Mouse (Mus musculus) embryonic facial prominence, embryonic 15.5 days (tissue): ENCODE data around the gene Igf1r. TPM values are rescaled to one million over a fixed set of nuclear protein-coding genes. Genes with fewer than 3 reads are reported as not detected.

Experiments used
- ATAC-seq: fragments of 200-750 bp; cut with Nextera tagmentation; 2 replicates; pipeline ENCODE4 v1.8.0; 2017; ENCODE audit warnings: low read depth, moderate TSS enrichment; ENCODE audit not compliant: insufficient number of reproducible peaks, low FRiP score, low TSS enrichment
- H3K27ac ChIP-seq: fragments of 300-500 bp; sonication (generic); replicated peaks from 2 replicates; pipeline ENCODE4 v1.5.1; 2015; ENCODE audit warnings: mild to moderate bottlenecking, inconsistent platforms
- H3K27me3 ChIP-seq: fragments of 300-500 bp; sonication (generic); 2 replicates; pipeline ENCODE4 v1.6.1; 2015; ENCODE audit warnings: inconsistent platforms
- H3K36me3 ChIP-seq: fragments of 300-500 bp; sonication (generic); 2 replicates; pipeline ENCODE4 v1.6.1; 2015; ENCODE audit warnings: mild to moderate bottlenecking, inconsistent platforms
- H3K4me1 ChIP-seq: fragments of 300-500 bp; sonication (generic); 2 replicates; pipeline ENCODE4 v1.6.1; 2015; ENCODE audit warnings: inconsistent platforms
- H3K4me2 ChIP-seq: fragments of 300-500 bp; sonication (generic); replicated peaks from 2 replicates; pipeline ENCODE4 v1.6.1; 2015; ENCODE audit warnings: mild to moderate bottlenecking, inconsistent platforms
- H3K4me3 ChIP-seq: fragments of 300-500 bp; sonication (generic); replicated peaks from 2 replicates; pipeline ENCODE4 v1.5.1; 2015; ENCODE audit warnings: mild to moderate bottlenecking, inconsistent platforms
- H3K9ac ChIP-seq: fragments of 300-500 bp; sonication (generic); 2 replicates; pipeline ENCODE4 v1.6.1; 2015; ENCODE audit warnings: inconsistent platforms
- H3K9me3 ChIP-seq: fragments of 300-500 bp; sonication (generic); replicated peaks from 2 replicates; pipeline ENCODE4 v1.6.1; 2016; ENCODE audit warnings: inconsistent platforms
- WGBS: fragments of 180-500 bp; shearing (Covaris S2); methylation state at CpG from one replicate; pipeline ENCODE4 v1.1.7; 2015; 5-methylcytosine and 5-hydroxymethylcytosine counted together
- polyA plus RNA-seq: library from polyadenylated mRNA; unstranded; fragments of >200 nt; fragmentation: Nextera tagmentation; extraction: Ambion mirVana; gene quantifications from 2 replicates; pipeline ENCODE4 v1.2.1, GENCODE M21; 2015

Igf1r gene
- polyA plus RNA-seq, 1 experiment from 2014 or later = 26.2 TPM

DNA sequence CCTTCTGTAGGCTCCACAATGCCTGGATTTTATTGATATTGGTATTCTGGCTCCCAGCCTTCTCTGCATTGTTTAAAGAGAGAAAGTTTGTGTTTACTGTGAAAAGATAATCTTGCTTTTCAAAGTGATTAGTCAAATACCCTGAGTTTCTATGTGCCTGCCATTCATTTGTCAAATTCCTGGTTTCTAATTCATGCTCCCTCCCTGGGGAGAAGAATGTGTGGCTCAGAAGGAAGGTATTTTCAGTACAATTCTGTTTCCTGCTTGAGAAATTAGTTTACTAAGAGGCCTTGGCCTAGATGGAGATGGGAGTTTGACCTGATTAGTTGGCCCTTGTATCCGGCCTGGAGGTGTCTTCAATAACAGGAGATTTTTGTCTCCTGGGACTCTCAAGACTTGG is 228.5 kb downstream of the Igf1r start:
- 66% methylated on average over 1 of the region's 1 CpGs for WGBS
- Histone ChIP-seq H3K4me2 (no peak overlapping the region), H3K4me1 (no peaks in the 10 kb centered on the region), H3K36me3 (peaks cover 36% of the 10 kb centered on the region), H3K27ac (no peak overlapping the region), H3K9ac (no peak overlapping the region), H3K4me3 (no peak overlapping the region), H3K9me3 (no peaks in the 10 kb centered on the region), H3K27me3 (no peaks in the 10 kb centered on the region)
- ATAC-seq = no peak

DNA sequence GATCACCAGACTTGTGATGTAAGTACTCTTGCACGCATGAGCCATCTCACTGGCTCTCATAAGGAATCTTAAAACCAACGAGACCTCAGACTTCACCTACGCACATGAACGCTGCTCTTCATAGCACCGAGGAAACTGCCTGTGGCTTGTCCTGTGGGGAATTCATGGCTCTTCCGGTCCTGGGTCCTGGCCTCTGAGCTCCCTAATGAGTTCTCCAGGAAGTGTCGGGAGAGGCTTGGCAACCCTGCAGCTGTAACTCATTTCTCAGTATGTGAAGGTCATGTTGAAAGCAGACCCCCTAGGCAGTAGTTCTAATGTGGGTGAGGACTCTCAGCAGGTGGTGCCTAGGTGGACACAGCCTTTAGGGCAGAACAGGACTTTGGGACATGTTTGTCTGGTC is 229.4 kb downstream of the Igf1r start:
- Histone ChIP-seq H3K9me3 (no peaks in the 10 kb centered on the region), H3K9ac (no peak overlapping the region), H3K27ac (no peak overlapping the region), H3K4me2 (no peak overlapping the region), H3K4me3 (no peak overlapping the region), H3K4me1 (no peaks in the 10 kb centered on the region), H3K27me3 (no peaks in the 10 kb centered on the region), H3K36me3 (peaks cover 36% of the 10 kb centered on the region)
- 65% methylated on average over 7 of the region's 7 CpGs for WGBS
- ATAC-seq = no peak

DNA sequence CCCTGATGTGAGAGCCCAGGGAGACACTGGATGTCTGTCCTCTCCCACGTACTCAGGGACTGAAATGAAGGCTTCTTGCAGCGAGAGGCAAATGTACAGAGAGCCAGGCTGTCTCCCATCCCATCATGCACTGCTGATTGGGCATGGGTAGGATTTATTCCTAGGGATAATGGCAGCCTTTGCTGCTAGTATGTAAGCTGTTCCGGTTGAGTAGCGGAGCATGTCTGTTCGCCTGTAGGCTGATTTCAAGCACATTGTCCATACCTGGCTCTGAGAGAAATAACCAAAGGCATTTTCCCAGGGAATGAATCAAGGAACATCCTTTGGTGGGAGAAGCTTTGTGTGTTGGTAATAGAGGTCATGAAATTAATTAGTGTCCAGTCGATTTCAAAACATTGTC is 230.1 kb downstream of the Igf1r start:
- Histone ChIP-seq H3K4me3 (no peak overlapping the region), H3K27ac (no peak overlapping the region), H3K36me3 (peaks cover 43% of the 10 kb centered on the region), H3K9ac (no peak overlapping the region), H3K27me3 (no peaks in the 10 kb centered on the region), H3K4me1 (no peaks in the 10 kb centered on the region), H3K9me3 (no peaks in the 10 kb centered on the region), H3K4me2 (no peak overlapping the region)
- no peak for ATAC-seq
- WGBS = 79% methylated on average over 6 of the region's 6 CpGs

DNA sequence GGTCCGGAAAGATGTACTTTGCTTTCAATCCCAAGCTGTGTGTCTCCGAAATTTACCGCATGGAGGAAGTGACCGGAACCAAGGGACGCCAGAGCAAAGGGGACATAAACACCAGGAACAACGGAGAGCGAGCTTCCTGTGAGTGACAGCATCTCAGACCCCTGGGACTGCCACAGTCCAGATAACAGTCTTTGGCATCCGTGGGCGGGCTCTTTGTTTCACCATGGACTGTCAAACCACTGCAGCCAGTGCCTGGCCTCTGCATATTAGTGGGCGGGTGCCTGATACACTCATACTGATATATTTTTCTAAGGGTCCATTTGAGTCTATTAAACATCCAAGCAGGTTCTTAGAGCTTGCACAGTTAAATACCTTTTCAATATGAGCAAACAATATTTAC is 230.8 kb downstream of the Igf1r start:
- ATAC-seq = no peak
- WGBS = 79% methylated on average over 10 of the region's 10 CpGs
- peaks cover 47% of the 10 kb centered on the region for H3K36me3 ChIP-seq

DNA sequence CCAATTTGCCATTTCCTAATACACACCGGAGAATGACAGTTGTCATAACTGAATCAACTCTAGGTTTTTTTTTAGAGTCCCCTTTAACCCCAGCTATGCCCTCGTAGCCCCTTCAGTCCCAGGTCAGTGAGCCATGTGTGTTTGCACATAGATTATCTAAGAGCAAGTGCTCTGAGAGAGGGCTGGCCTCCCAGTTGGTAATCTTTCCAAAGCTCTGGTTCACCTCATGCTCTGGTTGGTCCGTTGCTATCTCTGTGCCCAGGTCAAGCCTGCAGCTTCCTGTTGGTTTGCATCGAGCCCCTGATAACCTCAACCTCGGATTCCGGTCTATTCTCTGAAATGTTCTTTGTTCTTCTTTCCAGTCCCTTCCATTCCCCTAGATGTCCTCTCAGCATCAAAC is 236.6 kb downstream of the Igf1r start:
- H3K4me2 ChIP-seq = no peak overlapping the region
- H3K36me3 ChIP-seq = peaks cover 81% of the 10 kb centered on the region
- no peak overlapping the region for H3K27ac ChIP-seq
- no peak for ATAC-seq
- H3K4me3 ChIP-seq = no peak overlapping the region
- no peaks in the 10 kb centered on the region for H3K27me3 ChIP-seq
- no peaks in the 10 kb centered on the region for H3K4me1 ChIP-seq
- H3K9ac ChIP-seq = no peak overlapping the region
- 81% methylated on average over 6 of the region's 6 CpGs for WGBS
- no peaks in the 10 kb centered on the region for H3K9me3 ChIP-seq

More for the DNA sequence above, 230.8 kb downstream of the Igf1r start:
- no peak overlapping the region for H3K4me2 ChIP-seq
- no peak overlapping the region for H3K27ac ChIP-seq
- no peak overlapping the region for H3K4me3 ChIP-seq
- H3K4me1 ChIP-seq = no peaks in the 10 kb centered on the region
- no peaks in the 10 kb centered on the region for H3K27me3 ChIP-seq
- H3K9me3 ChIP-seq = no peaks in the 10 kb centered on the region
- H3K9ac ChIP-seq = no peak overlapping the region

DNA sequence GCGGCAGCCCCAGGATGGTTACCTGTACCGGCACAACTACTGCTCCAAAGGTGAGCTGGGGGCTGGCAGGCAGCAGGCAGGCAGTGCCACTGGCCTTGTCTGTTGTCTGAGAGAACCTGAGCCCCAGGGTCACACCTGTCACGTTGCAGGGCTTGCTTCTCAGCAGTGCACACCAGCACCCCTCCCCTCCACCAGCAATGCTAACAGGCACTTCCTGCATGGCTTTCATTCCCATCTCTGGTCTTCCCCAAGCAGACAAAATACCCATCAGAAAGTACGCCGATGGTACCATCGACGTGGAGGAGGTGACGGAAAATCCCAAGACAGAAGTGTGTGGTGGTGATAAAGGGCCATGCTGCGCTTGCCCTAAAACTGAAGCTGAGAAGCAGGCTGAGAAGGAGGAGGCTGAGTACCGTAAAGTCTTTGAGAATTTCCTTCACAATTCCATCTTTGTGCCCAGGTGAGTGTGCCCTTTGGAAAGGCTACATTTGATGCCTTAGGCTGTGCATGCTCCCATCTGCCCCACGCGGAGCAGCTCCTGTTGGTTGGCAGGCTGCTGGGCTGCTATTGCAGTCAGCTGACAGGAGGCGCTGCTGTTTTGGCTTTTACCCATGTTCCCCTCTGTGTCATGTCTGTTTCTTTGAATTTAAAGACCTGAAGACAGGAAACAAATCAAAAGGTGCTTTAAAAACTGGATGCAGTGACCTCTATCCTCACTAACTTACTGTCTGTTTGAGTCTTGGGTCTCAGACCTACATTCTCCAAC is 237.2 kb downstream of the Igf1r start:
- no peaks in the 10 kb centered on the region for H3K27me3 ChIP-seq
- no peak for ATAC-seq
- 92% methylated on average over 13 of the region's 13 CpGs for WGBS
- no peaks in the 10 kb centered on the region for H3K9me3 ChIP-seq
- no peaks in the 10 kb centered on the region for H3K4me1 ChIP-seq
- no peak overlapping the region for H3K4me2 ChIP-seq
- no peak overlapping the region for H3K27ac ChIP-seq
- H3K4me3 ChIP-seq = no peak overlapping the region
- peaks cover 81% of the 10 kb centered on the region for H3K36me3 ChIP-seq
- H3K9ac ChIP-seq = no peak overlapping the region

DNA sequence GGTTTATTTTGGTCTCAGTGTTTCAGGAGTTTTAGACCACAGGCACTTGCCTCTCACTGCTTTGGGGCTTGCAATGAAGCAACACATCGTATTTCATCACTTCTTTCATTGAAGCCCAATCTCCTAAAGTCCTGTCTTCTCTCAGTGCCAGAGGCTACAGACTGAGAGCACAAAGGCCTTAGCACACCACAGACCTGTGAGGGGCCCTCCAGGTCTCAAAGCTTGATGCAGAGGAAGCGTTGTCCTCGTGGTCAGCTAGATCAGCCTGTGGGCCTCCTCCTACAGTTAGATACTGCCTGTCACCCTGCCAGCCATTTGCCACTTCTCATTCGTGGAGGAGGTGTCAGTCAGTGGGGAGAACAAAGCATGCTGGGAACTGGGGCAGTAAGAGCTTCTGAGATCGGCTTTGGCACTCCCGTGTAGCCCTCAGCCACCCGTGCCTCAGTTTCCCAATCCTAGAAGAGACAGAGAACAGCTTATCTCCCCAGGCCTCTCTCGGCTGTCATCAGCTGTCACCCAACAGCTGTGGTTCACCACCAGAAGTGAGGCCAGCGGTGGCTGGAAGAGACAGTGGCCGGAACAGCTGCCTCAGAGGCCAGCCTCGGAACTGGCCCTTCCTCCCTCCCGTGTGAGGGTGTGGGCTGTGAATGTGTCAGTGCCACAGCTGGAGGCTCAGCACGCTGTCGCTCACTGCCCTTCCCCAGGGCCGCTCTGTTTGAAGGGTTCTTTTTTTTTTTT is 241.5 kb downstream of the Igf1r start:
- Histone ChIP-seq H3K9me3 (no peaks in the 10 kb centered on the region), H3K4me3 (no peak overlapping the region), H3K4me1 (no peaks in the 10 kb centered on the region), H3K4me2 (no peak overlapping the region), H3K9ac (no peak overlapping the region), H3K27me3 (no peaks in the 10 kb centered on the region), H3K36me3 (peaks cover 79% of the 10 kb centered on the region), H3K27ac (no peak overlapping the region)
- 80% methylated on average over 15 of the region's 15 CpGs for WGBS
- no peak; the same call in 1 of the 2 replicates for ATAC-seq

DNA sequence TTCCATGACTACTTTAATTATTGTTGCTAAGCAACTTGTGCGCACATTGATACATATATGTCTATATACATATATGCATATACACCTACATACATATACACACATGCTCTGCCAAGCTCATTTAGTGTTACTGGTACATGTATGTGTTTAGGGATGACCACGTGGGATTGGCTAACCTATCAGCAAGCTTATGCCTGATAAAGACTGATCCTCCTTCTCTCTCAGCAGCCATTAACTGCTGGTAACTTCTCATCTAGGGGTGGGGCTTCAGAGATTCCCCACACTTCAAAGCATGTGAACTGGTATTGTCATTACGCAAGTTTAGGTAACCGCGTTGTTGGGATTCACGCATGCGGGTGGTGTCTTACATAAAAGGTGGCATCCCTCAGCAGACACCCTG is 247.0 kb downstream of the Igf1r start:
- peaks cover 63% of the 10 kb centered on the region for H3K36me3 ChIP-seq
- H3K9ac ChIP-seq = no peak overlapping the region
- no peaks in the 10 kb centered on the region for H3K9me3 ChIP-seq
- 0 out of 2 replicates have a peak, but pooled peaks cover 4% of the 10 kb centered on the region for H3K4me1 ChIP-seq
- 94% methylated on average over 7 of the region's 7 CpGs for WGBS
- H3K4me2 ChIP-seq = no peak overlapping the region
- no peaks in the 10 kb centered on the region for H3K27me3 ChIP-seq
- ATAC-seq = no peak
- no peak overlapping the region for H3K27ac ChIP-seq
- H3K4me3 ChIP-seq = no peak overlapping the region

DNA sequence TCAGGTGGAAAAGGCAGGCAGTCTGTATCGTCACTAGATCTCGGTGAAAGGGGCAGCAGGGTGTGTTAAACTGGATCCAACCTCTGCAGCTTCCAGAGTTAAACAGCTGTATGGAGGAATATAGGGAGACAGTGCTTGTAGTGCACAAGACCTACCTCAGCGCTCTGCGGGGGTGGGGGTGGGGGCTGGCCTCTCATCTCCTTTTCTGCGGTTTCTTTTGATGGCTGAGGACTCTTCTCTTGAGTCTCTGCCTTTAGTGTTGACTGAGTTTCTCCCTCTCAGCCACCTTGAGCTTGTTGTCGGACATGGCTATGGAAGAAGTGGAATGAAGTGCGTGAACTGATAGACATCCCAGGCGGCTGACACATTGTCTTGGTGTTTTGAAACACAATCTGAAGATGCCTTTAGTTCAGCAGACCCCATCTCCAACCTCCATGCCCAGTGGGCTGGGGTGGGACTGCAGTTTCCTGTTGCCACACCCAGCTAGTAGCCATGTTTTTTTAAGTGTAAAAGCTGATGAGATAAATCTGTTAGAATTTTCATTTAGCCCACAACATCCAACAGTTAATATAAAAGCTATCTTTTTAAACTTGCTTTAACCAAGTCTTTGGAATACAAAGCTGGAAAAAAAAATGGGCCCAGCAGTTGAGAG is 253.3 kb downstream of the Igf1r start:
- Histone ChIP-seq H3K27ac (no peak overlapping the region), H3K9ac (no peak overlapping the region), H3K4me1 (0 out of 2 replicates have a peak, but pooled peaks cover 4% of the 10 kb centered on the region), H3K4me3 (no peak overlapping the region), H3K9me3 (no peaks in the 10 kb centered on the region), H3K36me3 (peaks cover 84% of the 10 kb centered on the region), H3K27me3 (no peaks in the 10 kb centered on the region), H3K4me2 (no peak overlapping the region)
- ATAC-seq = no peak
- 91% methylated on average over 8 of the region's 8 CpGs for WGBS

DNA sequence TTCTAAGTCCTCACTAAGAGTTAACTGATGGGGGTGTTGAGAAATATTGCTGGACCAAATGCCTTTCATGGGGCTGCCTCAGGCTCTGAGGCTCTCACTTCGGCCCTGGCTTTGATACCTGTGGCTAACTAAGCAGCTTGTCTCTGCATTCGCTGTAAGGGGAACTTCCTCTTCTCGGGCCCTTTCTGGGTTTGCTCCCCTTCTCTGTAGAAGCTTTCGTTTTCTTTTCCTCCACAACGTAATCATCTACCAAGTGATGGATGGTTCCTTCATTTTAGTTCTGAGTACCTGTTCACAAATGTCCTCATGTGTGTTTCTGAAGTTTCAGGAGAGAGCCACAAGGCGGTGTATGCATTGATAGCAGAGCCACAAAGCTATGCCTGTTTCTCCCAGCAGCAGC is 256.4 kb downstream of the Igf1r start:
- no peaks in the 10 kb centered on the region for H3K4me1 ChIP-seq
- H3K9ac ChIP-seq = no peak overlapping the region
- no peaks in the 10 kb centered on the region for H3K9me3 ChIP-seq
- H3K27ac ChIP-seq = no peak overlapping the region
- no peaks in the 10 kb centered on the region for H3K27me3 ChIP-seq
- peaks cover 89% of the 10 kb centered on the region for H3K36me3 ChIP-seq
- ATAC-seq = no peak
- no peak overlapping the region for H3K4me2 ChIP-seq
- H3K4me3 ChIP-seq = no peak overlapping the region
- WGBS = 92% methylated on average over 6 of the region's 6 CpGs

DNA sequence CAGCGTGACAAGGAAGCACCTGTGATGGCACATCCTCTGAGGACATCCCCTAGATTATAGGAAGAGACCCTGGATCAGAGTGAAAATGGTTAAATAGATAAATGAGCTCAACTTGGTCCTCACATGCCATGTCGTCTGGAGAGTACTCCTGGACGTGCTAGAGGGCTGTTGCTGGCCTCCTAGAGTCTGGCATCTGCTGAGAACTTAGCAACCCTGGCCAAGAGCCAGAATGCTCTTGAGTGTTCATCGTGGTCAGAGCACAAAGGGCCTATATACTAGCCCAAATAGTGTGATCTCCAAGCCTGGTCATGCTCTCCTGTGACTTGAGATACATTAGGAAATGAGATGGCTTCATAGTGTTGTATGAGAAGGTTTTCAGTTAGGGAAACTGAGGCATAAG is 257.8 kb downstream of the Igf1r start:
- Histone ChIP-seq H3K9ac (no peak overlapping the region), H3K9me3 (no peaks in the 10 kb centered on the region), H3K4me1 (no peaks in the 10 kb centered on the region), H3K4me3 (no peak overlapping the region), H3K27me3 (no peaks in the 10 kb centered on the region), H3K36me3 (peaks cover 91% of the 10 kb centered on the region), H3K27ac (no peak overlapping the region), H3K4me2 (no peak overlapping the region)
- ATAC-seq = no peak
- 63% methylated on average over 4 of the region's 4 CpGs for WGBS
